Mouse (Mus musculus): Measurements from ENCODE around the gene Mylip. TPM values are rescaled to one million over a fixed set of nuclear protein-coding genes. Genes with fewer than 3 reads are reported as not detected.

Gene Mylip
- total RNA-seq, 2 experiments from 2014 or later = 26.1 to 31.4 TPM

Other genes with a start within 250 kb of the Mylip start
- gene Gmpr, start 117.7 kb downstream of the Mylip start, total RNA-seq (2021) = 10 to 100 TPM; 56.0 to 58.2 TPM